Mouse (Mus musculus) left cerebral cortex, postnatal 4 days (tissue): ENCODE measurements around the gene C5ar2. TPM values are rescaled to one million over a fixed set of nuclear protein-coding genes. Genes with fewer than 3 reads are reported as not detected.

Experiments used
- DNase-seq: peaks from one replicate; pipeline ENCODE4 v3.0.0-alpha.2; 2022
- intact Hi-C: fragments of 180-260 bp; cut with DNase I; formaldehyde crosslinking; loops from one replicate; pipeline ENCODE4 v1.15.1; 2025
- total RNA-seq, 2 experiments: library from RNA; stranded (reverse); gene quantifications; 2 replicates each; pipeline ENCODE4 v1.2.3; 2021

Gene C5ar2
- total RNA-seq, 2 experiments from 2014 or later = 0.14 to 0.30 TPM

DNA sequence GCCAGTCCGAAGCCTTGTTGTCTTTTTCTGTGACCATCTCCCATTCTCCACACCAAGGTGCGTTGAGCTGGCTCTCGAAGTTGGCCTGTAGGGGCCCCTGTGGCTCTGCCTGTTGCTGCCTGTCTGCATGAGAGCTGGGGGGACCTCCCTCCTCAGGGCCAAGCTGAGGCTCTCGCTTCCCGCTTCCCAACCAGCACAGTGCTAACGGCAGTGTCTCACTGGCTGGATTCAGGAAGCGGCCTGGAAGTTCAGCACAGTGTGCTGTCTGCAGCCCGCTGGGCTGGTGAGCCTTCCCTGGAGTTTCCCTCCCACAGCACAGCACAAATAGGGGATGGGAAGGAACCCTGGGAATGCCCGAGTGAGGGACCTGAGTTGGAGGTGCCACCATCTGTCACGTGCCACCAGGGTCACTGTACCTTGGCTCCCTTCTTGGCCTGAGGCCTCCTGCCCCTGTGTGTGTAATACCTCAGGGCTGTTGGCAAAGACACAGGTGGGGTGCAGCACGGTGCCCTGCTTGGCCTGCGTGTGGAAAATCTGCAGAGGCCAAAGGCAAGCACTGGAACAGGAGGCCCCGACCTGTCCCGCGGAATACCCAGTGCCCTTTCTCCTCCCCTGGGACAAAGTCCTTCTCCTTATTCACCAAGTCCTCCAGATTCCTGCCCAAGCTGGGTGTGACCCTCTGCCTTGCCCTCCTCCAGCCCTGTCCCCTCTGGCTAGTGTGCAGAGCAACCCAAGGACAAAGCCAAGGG, 41.0 kb downstream of the C5ar2 start:
- intact Hi-C loops = no loop called here
- DNase-seq = no peak

- no peak for DNase-seq
- intact Hi-C loops = no loop called here
Measured at GRCm38 (mm10) chr7:16201136-16201535, 42.8 kb downstream of the C5ar2 start.

DNA sequence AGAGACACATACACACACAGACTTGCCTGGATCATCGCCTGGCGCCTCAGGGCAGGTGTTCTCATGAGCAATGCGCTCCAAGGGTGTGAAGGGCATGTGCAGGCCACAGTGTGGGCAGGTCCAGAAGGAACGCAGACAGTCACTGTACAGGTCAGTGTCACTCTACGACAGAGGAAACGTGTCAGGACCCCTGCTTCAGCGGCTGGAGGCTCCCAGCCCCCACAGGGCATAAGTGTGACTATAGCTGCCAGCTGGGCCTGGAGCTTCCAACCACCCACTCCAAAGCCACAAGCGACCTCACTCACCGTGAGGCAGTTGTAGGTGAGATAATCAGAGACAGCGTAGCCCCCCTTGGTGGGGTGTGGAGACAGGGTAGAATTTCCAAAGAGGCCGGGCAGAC, 45.4 kb downstream of the C5ar2 start:
- DNase-seq = no peak
- intact Hi-C loops = no loop called here

GRCm38 (mm10) chr7:16197166-16197565, 46.8 kb downstream of the C5ar2 start:
- intact Hi-C loops = no loop called here
- DNase-seq = no peak

- intact Hi-C loops = no loop called here
- DNase-seq = no peak
Measured at GRCm38 (mm10) chr7:16196616-16197015, 47.3 kb downstream of the C5ar2 start.

- intact Hi-C loops = loop anchor here (5.0 kb wide), 1 partner anchor 69 kb away; no protein-coding TSS in a partner anchor
- DNase-seq = no peak
Measured at GRCm38 (mm10) chr7:16193702-16194101, 50.3 kb downstream of the C5ar2 start.

DNA sequence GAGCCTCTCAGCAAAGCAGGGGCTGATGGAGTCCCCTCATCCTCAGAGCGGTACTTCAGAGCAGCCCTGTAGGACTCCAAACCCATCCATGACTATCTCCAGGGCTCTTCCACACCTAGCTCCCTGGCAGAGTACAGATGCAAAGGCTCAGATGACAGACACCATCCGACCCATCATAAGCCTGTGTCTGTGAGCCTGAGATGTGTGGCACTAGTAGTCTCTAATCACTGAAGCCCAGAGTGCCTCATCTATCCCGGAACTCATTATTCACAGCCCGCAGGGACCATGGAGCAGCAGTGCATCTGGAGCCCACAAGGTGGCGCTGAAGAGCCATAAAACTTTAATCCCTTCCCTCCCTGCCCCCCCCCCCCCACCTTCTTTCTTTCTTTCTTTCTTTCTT, 51.6 kb downstream of the C5ar2 start:
- peak; percentile 79 for DNase-seq
- intact Hi-C loops = loop anchor here (5.0 kb wide), 1 partner anchor 70 kb away; no protein-coding TSS in a partner anchor

- intact Hi-C loops = no loop called here
- DNase-seq = no peak
Measured at GRCm38 (mm10) chr7:16187494-16187893, 56.5 kb downstream of the C5ar2 start.

Other genes starting within 250 kb of the C5ar2 start
- gene Bicra, start 196.2 kb downstream of the C5ar2 start, total RNA-seq = 10 to 100 TPM; 25.3 to 25.8 TPM
- gene Zfp541, start 182.3 kb downstream of the C5ar2 start, total RNA-seq = under 1 TPM; 0.38 to 0.58 TPM
- gene Napa, start 145.7 kb downstream of the C5ar2 start, total RNA-seq = 100 to 1,000 TPM; 141 to 157 TPM
- gene Kptn, start 124.3 kb downstream of the C5ar2 start, total RNA-seq = 10 to 100 TPM; 38.0 to 43.2 TPM
- 100 to 1,000 TPM; 106 to 117 TPM for gene Slc8a2, start 114.3 kb downstream of the C5ar2 start, total RNA-seq
- gene Meis3, start 69.1 kb downstream of the C5ar2 start, total RNA-seq = 10 to 100 TPM; 70.6 to 74.8 TPM
- gene Dhx34, start 22.1 kb downstream of the C5ar2 start, total RNA-seq = 10 to 100 TPM; 12.2 to 13.4 TPM
- 1 to 10 TPM in 1 of 2 experiments, under 1 TPM in 1; 0.97 to 1.8 TPM for gene C5ar1, start 15.4 kb upstream of the C5ar2 start, total RNA-seq
- gene Inafm1, start 29.5 kb upstream of the C5ar2 start, total RNA-seq = 10 to 100 TPM; 42.8 to 46.5 TPM
- gene Ccdc9, start 42.6 kb upstream of the C5ar2 start, total RNA-seq = 10 to 100 TPM; 86.2 to 91.5 TPM
- 10 to 100 TPM; 45.7 to 51.8 TPM for gene Bbc3, start 64.2 kb upstream of the C5ar2 start, total RNA-seq
- gene Sae1, start 143.7 kb upstream of the C5ar2 start, total RNA-seq = 100 to 1,000 TPM; 119 to 129 TPM
- 10 to 100 TPM; 67.8 to 68.5 TPM for gene Zc3h4, start 156.8 kb upstream of the C5ar2 start, total RNA-seq
- gene Tmem160, start 208.6 kb upstream of the C5ar2 start, total RNA-seq = 10 to 100 TPM; 61.8 to 66.8 TPM
- gene Npas1, start 233.6 kb upstream of the C5ar2 start, total RNA-seq = 10 to 100 TPM; 22.8 to 24.6 TPM